Mouse (Mus musculus): Measurements from ENCODE around the gene Cherp. TPM values are rescaled to one million over a fixed set of nuclear protein-coding genes. Genes with fewer than 3 reads are reported as not detected.

Cherp gene
- total RNA-seq, 4 experiments from 2014 or later: 34.7 to 43.9 (median 37.2) TPM

GRCm38 (mm10) chr8:72415252-72415651 lies 59.8 kb downstream of the Cherp start:
- no peak for DNase-seq (ENCODE audit: low spot score)

- DNase-seq (ENCODE audit: low spot score): no peak
These were observed 61.2 kb downstream of the Cherp start for GRCm38 (mm10) chr8:72413839-72414238.

Small RNAs within 50 kb of the gene (microRNA-seq; reads per million reads assigned to microRNA genes)
- 5.3 reads per million, percentile 12 among the genes with 10 or more reads in this experiment for gene Mir7068

Other genes with a start within 250 kb of the Cherp start
- gene Ap1m1, start 235.2 kb downstream of the Cherp start, total RNA-seq (2022): 10 to 100 TPM; 42.0 to 48.4 (median 43.4) TPM
- gene Gm10282, start 170.0 kb downstream of the Cherp start, total RNA-seq (2022): 1 to 10 TPM; 5.4 to 8.3 (median 7.5) TPM
- gene Klf2, start 156.2 kb downstream of the Cherp start, total RNA-seq (2022): 10 to 100 TPM; 40.3 to 74.6 (median 52.7) TPM
- gene Eps15l1, start 53.8 kb downstream of the Cherp start, total RNA-seq (2022): 10 to 100 TPM; 36.8 to 46.7 (median 38.3) TPM
- 10 to 100 TPM; 18.1 to 29.0 (median 23.1) TPM for gene Calr3, start 31.4 kb downstream of the Cherp start, total RNA-seq (2022)
- gene 1700030K09Rik, start 31.3 kb downstream of the Cherp start, total RNA-seq (2022): 1 to 10 TPM; 4.8 to 5.2 (median 4.8) TPM
- gene Slc35e1, start 17.4 kb upstream of the Cherp start, total RNA-seq (2022): 10 to 100 TPM; 77.1 to 88.7 (median 82.1) TPM
- 1 to 10 TPM; 6.3 to 8.5 (median 7.6) TPM for gene Med26, start 73.0 kb upstream of the Cherp start, total RNA-seq (2022)
- 100 to 1,000 TPM; 117 to 141 (median 135) TPM for gene Smim7, start 95.9 kb upstream of the Cherp start, total RNA-seq (2022)
- gene Tmem38a, start 96.8 kb upstream of the Cherp start, total RNA-seq (2022): 100 to 1,000 TPM; 501 to 520 (median 513) TPM
- under 1 TPM; 0.31 to 0.79 (median 0.46) TPM for gene Nwd1, start 171.5 kb upstream of the Cherp start, total RNA-seq (2022)
- gene Sin3b, start 248.1 kb upstream of the Cherp start, total RNA-seq (2022): 10 to 100 TPM; 71.4 to 77.8 (median 74.3) TPM

Measured in heart, adult 8-10 months (tissue).